Mouse (Mus musculus): Measurements from ENCODE around the gene Nudt3.

DNA sequence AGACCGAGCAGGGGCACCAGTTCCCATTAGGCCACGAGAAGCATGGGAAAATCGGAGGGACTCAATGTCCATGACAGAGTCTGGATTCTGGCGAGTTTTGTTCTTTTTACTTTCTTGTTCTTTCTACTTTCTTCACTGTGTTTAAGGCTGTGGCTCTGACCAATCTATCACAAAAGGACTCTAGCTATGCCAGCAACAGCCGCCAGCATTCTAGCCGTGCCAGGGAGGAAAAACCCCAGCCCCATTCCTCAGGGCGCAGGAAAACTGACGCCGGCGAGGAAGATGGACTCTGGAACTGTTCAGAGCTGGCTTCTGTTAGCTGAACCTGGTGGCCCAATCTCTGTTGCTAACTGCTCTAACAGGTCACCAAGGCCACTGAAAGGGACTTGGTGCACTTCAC, 44.8 kb downstream of the Nudt3 start:
- TF ChIP-seq CTCF (IDR thresholded peaks at IDR 0.05; ENCODE audit: control insufficient read depth, insufficient read depth, insufficient replicate concordance, low read depth, low read length) = no peak
- no peak for TF ChIP-seq POLR2A (IDR thresholded peaks at IDR 0.05; ENCODE audit: control insufficient read depth, low read depth, low read length)
